Mouse (Mus musculus) naive thymus-derived CD4-positive, alpha-beta T cell, adult 5 months (primary cell): ENCODE data around the gene Ipo5. TPM values are rescaled to one million over a fixed set of nuclear protein-coding genes. Genes with fewer than 3 reads are reported as not detected.

Experiments
- polyA plus RNA-seq: library from polyadenylated mRNA; unstranded; fragments of 100-300 nt; shearing (Covaris generic); gene quantifications from one replicate; pipeline ENCODE4 v1.2.1, GENCODE M21; 2017

Gene Ipo5
- 38.2 TPM for polyA plus RNA-seq

DNA sequence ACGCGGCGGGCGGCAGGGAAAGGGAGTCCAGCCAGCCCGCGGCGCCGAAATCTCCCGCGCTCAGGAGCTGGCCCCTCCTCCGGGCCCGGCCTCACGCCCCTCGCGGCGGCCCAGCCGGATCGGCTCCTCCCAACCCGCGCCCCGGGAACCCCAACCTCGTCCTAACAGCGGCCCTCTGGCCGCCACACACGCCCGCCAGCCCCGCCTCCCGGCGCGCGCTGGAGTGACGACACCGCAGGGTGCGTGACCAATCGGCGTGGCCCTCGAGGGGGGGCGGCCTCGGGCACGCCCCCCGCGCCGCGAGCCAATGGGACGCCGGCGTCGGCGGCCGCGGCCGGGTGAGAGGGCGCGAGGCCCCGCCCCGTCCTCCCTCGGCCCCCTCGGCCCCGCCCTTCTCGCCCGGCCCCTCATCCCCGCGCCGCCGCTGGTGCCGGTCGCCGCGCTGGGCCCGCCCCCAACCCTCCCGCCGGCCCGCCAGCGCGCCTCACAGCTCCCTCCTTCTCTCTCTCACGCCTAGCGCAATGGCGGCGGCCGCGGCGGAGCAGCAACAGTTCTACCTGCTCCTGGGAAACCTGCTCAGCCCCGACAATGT lies at the start of gene Ipo5:
Ipo5 (plus strand) TSS at position 492 of the 592 bp plus-strand sequence.

Other genes with a start within 250 kb of the Ipo5 start
- 0.21 TPM for gene Farp1, start 124.0 kb downstream of the Ipo5 start, polyA plus RNA-seq